Mouse (Mus musculus): ENCODE data around the gene Rpia. TPM values are rescaled to one million over a fixed set of nuclear protein-coding genes. Genes with fewer than 3 reads are reported as not detected.

Gene Rpia
- polyA plus RNA-seq, 1 experiment = 78.5 TPM

DNA sequence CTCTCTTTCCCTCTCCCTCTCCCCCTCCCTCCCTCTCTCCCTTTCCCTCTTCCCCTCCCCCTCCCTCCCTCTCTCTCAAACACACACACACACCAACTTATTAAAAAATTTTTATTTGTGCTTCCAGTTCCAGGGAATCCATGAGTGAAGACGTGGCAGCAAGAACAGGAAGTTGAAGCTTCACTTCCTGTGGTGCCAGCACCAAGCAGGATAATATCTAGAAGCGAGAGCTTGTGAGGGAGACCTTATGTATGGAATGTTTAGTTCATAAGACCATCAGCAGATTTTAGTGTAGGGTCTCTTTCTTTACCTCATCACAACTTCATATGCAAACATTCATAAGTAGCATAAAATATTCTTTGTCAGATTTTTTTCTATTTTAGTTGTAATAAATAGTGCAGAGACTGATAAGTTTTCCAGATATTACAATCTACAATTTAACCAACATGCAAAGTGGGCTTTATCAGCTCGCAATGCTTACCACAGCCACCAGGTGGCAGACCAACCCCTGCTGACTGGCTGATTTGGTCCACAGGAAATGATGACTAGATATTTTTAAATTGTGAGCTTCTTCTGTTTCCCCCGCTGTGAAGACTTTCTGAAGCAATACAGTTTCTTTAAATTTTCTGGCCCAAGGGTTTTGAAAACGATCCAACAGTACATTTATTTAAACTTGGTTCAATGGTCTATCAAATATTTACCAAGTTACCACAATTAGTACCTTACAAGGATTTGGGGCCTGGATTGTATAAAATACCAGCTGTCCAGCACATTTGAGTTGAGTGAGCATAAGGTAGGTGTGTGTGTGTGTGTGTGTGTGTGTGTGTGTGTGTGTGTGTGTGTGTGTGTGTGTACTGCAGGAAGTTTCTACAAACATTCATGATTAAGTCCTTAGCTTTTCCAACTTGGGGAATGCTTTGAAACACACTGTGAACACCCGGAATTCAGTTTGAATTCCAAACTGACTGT is 19.8 kb upstream of the Rpia start:
- no peaks in the 10 kb centered on the region for H3K4me1 ChIP-seq (ENCODE audit: control insufficient read depth, insufficient read depth, low read length)
- TF ChIP-seq CTCF (IDR thresholded peaks at IDR 0.05; ENCODE audit: control insufficient read depth, insufficient read depth, low read length) = peak; percentile 95
- TF ChIP-seq POLR2A (IDR thresholded peaks at IDR 0.05; ENCODE audit: borderline replicate concordance, control insufficient read depth, low read depth, low read length) = no peak
- no peak overlapping the region for H3K4me3 ChIP-seq (replicated peaks; ENCODE audit: control insufficient read depth, low read depth, low read length)
- no peak overlapping the region for H3K27ac ChIP-seq (ENCODE audit: control insufficient read depth, insufficient read depth, low read depth, low read length, poor library complexity)
- 14% methylated on average over 6 of the region's 6 CpGs for WGBS

DNA sequence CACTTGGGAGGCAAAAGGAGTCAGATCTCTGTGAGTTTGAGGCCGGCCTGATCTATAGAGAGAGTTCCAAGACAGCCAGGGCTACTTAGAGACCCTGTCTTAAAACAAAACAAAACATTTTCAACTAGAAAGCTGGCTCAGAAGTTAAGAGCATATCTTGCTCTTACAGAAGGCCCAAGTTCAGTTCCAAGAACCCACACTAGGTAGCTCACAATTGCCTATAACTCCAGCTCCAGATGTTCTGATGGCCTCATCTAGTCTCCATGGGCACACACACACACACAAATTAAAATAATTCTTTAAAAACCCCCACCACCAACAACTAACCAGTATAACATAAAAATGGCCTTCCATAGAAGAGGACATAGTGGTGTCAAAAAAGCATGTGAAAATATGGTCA is 18.5 kb upstream of the Rpia start:
- peaks cover 1% of the 10 kb centered on the region; the same call in 1 of the 2 replicates for H3K4me1 ChIP-seq (ENCODE audit: control insufficient read depth, insufficient read depth, low read length)
- no peak overlapping the region for H3K27ac ChIP-seq (ENCODE audit: control insufficient read depth, insufficient read depth, low read depth, low read length, poor library complexity)
- WGBS = 66% methylated on average over 1 of the region's 1 CpGs
- TF ChIP-seq CTCF (IDR thresholded peaks at IDR 0.05; ENCODE audit: control insufficient read depth, insufficient read depth, low read length) (no peak), POLR2A (IDR thresholded peaks at IDR 0.05; ENCODE audit: borderline replicate concordance, control insufficient read depth, low read depth, low read length) (no peak)
- no peak overlapping the region for H3K4me3 ChIP-seq (replicated peaks; ENCODE audit: control insufficient read depth, low read depth, low read length)

DNA sequence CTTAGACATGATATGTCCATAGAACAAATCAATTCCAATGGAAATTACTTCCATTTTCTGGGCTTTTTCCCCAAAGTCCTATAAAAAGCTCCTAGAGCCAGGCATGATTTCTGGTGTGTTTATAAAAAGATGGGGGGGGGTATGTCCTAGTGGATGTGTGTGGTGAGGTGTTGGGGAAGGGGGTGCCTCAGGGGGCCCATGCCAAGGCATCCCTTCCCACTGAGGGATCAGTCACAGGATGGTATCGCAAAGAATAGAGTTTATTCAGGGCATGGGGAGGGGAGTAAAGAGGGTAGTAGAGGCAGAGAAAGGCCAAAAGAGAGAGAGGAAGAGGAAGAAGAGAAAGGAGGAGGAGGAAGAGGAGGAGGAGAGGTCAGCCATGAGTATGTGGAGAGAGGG is 14.5 kb upstream of the Rpia start:
- WGBS = 76% methylated on average over 1 of the region's 1 CpGs
- TF ChIP-seq POLR2A (IDR thresholded peaks at IDR 0.05; ENCODE audit: borderline replicate concordance, control insufficient read depth, low read depth, low read length) (no peak), CTCF (IDR thresholded peaks at IDR 0.05; ENCODE audit: control insufficient read depth, insufficient read depth, low read length) (no peak)
- H3K4me1 ChIP-seq (ENCODE audit: control insufficient read depth, insufficient read depth, low read length) = peaks cover 1% of the 10 kb centered on the region; the same call in 1 of the 2 replicates

DNA sequence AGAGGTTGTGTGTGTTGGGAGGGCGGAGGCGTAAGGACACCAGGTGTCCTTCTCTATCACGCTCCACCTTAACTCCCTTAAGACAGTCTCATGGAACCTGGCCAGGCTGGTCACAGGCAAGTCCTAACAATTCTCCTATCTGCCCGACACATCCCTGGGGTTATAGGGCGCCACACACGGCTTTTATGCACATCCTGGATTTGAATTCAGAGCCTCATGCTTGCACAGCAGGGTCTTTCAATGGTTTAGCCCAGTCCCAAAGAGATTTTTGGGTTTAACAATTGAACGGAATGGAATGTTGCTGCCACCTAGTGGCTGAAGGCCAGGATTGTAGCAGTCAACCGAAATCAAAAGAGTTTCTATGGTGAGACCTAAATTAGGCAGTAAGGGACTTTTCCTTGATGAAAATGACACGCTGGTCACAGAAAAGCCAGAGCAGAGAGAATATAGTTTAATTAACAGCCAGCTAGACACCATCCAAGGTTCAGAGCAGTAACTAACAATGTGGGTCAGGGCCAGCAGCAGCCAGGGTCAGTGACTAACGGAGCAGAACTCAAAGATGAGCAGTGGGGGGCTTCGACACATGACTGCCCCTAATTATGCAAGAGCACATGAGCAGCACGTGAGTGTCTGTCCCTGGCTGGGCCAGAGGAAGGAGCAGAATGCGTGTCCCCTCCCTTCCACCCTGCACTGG is 13.9 kb upstream of the Rpia start:
- H3K4me1 ChIP-seq (ENCODE audit: control insufficient read depth, insufficient read depth, low read length) = peaks cover 1% of the 10 kb centered on the region; the same call in 1 of the 2 replicates
- H3K27ac ChIP-seq (ENCODE audit: control insufficient read depth, insufficient read depth, low read depth, low read length, poor library complexity) = no peak overlapping the region
- no peak overlapping the region for H3K4me3 ChIP-seq (replicated peaks; ENCODE audit: control insufficient read depth, low read depth, low read length)
- 22% methylated on average over 13 of the region's 13 CpGs for WGBS
- TF ChIP-seq POLR2A (IDR thresholded peaks at IDR 0.05; ENCODE audit: borderline replicate concordance, control insufficient read depth, low read depth, low read length) (no peak), CTCF (IDR thresholded peaks at IDR 0.05; ENCODE audit: control insufficient read depth, insufficient read depth, low read length) (peak; percentile 20; the same call in 1 of the 2 replicates)

More for the DNA sequence above, 14.5 kb upstream of the Rpia start:
- H3K27ac ChIP-seq (ENCODE audit: control insufficient read depth, insufficient read depth, low read depth, low read length, poor library complexity) = no peak overlapping the region
- no peak overlapping the region for H3K4me3 ChIP-seq (replicated peaks; ENCODE audit: control insufficient read depth, low read depth, low read length)

DNA sequence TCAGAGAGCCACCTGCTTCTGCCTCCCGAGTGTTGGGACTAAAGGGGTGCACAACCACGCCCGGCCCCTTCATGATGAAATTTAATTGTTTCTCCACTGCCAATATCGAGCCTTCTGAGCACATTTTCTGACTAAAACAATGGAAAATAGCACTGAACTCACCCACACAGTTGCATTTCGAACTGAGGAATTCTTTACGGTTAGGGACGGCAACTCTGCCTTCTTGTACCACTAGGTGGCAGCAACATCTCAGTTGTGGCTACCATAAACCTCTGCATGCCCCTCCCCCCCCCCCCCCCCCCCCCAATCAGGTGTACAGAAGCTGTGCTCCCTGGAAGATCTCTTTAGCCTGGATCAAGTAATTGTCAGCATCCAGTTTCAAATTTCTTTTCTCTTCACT is 13.2 kb upstream of the Rpia start:
- WGBS = 6% methylated on average over 7 of the region's 7 CpGs
- H3K4me3 ChIP-seq (replicated peaks; ENCODE audit: control insufficient read depth, low read depth, low read length) = no peak overlapping the region
- H3K4me1 ChIP-seq (ENCODE audit: control insufficient read depth, insufficient read depth, low read length) = peaks cover 1% of the 10 kb centered on the region; the same call in 1 of the 2 replicates
- TF ChIP-seq POLR2A (IDR thresholded peaks at IDR 0.05; ENCODE audit: borderline replicate concordance, control insufficient read depth, low read depth, low read length) = no peak
- TF ChIP-seq CTCF (IDR thresholded peaks at IDR 0.05; ENCODE audit: control insufficient read depth, insufficient read depth, low read length) = peak; percentile 59
- H3K27ac ChIP-seq (ENCODE audit: control insufficient read depth, insufficient read depth, low read depth, low read length, poor library complexity) = no peak overlapping the region

DNA sequence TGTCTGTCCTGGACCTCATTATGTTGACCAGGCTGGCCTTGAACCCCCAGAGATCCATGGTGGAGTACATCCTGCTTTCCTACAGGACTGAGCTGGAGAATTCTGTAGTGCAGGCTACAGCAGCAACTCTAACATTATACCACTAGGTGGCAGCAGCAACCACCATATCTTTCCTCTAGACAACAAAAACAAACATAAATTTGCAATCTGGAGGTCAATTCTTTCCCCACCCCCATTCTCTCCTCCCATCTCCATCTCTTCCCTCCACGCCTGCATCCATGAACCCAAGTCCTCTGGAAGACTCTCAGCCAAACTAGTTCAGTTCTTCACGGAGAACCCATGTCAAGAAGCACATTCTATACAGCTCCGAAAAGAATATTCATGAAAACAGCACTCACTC is 12.6 kb upstream of the Rpia start:
- WGBS = 18% methylated on average over 3 of the region's 3 CpGs
- TF ChIP-seq CTCF (IDR thresholded peaks at IDR 0.05; ENCODE audit: control insufficient read depth, insufficient read depth, low read length) (0 out of 2 replicates have a peak, but pooled peaks have one; percentile 6), POLR2A (IDR thresholded peaks at IDR 0.05; ENCODE audit: borderline replicate concordance, control insufficient read depth, low read depth, low read length) (no peak)
- Histone ChIP-seq H3K4me3 (replicated peaks; ENCODE audit: control insufficient read depth, low read depth, low read length) (no peak overlapping the region), H3K27ac (ENCODE audit: control insufficient read depth, insufficient read depth, low read depth, low read length, poor library complexity) (no peak overlapping the region), H3K4me1 (ENCODE audit: control insufficient read depth, insufficient read depth, low read length) (peaks cover 1% of the 10 kb centered on the region; the same call in 1 of the 2 replicates)

DNA sequence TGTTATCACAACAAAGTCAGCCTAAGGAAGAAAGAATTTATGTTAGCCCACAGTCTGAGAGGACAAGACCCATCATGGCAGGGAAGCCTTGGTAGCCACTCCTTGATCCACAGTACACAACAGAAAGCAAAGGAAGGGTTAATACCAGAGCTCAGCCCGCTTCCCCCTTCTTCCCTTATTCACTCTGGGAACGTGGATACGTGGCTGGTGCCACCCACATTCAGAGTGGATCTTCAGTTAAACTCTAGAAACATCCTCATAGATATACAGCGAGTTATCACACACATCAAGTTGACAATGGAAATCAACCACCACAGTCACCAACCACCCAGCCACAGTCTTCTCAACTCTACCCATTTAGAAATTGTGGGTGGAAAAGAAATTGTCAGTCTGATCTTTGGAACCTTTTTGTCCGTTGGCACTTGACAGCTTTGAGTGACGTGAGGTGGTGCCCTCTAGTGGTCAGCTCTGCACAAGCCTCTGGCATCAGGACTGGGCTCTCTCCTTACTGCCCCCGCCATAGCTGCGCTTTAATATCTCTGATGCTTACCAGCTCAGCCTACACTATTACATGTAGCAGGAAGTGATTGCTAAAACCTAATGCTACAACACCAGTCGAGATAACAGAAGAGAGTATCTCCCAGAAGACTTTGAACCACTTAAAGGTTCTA is 5.7 kb upstream of the Rpia start:
- no peak overlapping the region for H3K27ac ChIP-seq (ENCODE audit: control insufficient read depth, insufficient read depth, low read depth, low read length, poor library complexity)
- WGBS = 7% methylated on average over 9 of the region's 9 CpGs
- H3K4me1 ChIP-seq (ENCODE audit: control insufficient read depth, insufficient read depth, low read length) = peaks cover 4% of the 10 kb centered on the region
- TF ChIP-seq CTCF (IDR thresholded peaks at IDR 0.05; ENCODE audit: control insufficient read depth, insufficient read depth, low read length) (peak; percentile 98), POLR2A (IDR thresholded peaks at IDR 0.05; ENCODE audit: borderline replicate concordance, control insufficient read depth, low read depth, low read length) (no peak)
- H3K4me3 ChIP-seq (replicated peaks; ENCODE audit: control insufficient read depth, low read depth, low read length) = no peak overlapping the region
